Mouse (Mus musculus): ENCODE data around the gene Abraxas1.
A peak's percentile ranks its signal among the peaks of the same experiment; 100 is the strongest.

The Abraxas1 gene

DNA sequence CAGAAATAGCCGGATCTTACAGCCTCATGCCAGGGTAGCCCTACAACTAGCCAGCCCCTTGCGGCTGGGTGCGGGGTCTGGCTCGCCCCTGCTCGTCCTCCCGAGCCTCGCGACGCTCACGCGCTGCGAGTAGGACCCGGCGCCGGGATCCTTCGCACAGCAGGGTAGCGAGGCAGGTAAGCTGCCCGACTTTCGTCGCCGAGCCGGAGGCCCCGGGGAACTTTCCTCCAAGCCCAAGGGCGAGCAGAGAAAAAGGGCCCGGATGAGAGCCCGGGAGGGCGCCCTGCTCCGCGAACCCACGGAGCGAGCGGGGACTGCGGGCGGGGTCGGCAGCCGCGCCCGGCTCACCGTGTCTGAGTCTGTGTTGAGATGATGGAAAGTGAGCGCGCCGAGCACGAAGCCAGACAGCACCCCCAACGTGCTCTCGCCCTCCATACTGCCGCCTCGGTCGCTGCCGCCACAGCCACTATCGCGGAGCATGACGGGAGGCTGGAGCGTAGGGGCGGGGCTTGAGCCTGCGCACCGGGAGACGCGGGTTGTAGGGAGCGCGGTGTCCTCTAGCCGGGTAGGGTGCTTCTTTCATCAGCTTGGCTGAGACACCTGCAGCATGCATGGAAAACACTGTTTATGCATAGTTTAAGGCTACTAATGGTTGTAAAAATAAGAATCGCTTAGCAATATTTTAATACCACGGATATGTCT is at the start of gene Abraxas1:
TSS of gene Abraxas1 (minus strand) at position 483 of the 702 bp plus-strand sequence.
- peak; percentile 35; the same call in 1 of the 2 replicates for TF ChIP-seq GATA4 (IDR thresholded peaks at IDR 0.05; ENCODE audit: insufficient replicate concordance, low read length)

GRCm38 (mm10) chr5:100869197-100869895 is 48.6 kb upstream of the Abraxas1 start:
- no peak for TF ChIP-seq GATA4 (IDR thresholded peaks at IDR 0.05; ENCODE audit: insufficient replicate concordance, low read length)

GRCm38 (mm10) chr5:100866183-100866582 is 45.4 kb upstream of the Abraxas1 start:
- no peak for TF ChIP-seq GATA4 (IDR thresholded peaks at IDR 0.05; ENCODE audit: insufficient replicate concordance, low read length)

GRCm38 (mm10) chr5:100864438-100864837 is 43.7 kb upstream of the Abraxas1 start:
- no peak for TF ChIP-seq GATA4 (IDR thresholded peaks at IDR 0.05; ENCODE audit: insufficient replicate concordance, low read length)

DNA sequence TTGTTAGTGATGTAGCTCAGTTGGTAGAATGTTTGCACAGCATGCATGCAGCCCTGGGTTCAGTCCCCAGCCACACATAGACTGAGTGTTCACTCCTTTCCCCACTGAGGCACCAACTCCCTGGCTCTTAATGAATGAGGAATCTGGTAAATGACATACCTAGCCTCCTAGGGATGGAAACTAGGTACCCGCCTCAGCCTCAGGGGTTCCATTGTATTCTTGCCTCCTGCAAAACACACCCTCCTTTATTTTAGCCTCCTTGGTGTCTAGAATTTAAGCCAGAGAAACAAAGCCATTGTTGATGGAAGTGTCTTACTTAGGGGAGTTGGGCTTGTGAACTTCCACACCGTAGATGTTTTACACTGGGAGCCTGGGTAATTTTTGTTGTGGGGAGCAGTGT is 42.3 kb upstream of the Abraxas1 start:
- TF ChIP-seq GATA4 (IDR thresholded peaks at IDR 0.05; ENCODE audit: insufficient replicate concordance, low read length), result no peak

DNA sequence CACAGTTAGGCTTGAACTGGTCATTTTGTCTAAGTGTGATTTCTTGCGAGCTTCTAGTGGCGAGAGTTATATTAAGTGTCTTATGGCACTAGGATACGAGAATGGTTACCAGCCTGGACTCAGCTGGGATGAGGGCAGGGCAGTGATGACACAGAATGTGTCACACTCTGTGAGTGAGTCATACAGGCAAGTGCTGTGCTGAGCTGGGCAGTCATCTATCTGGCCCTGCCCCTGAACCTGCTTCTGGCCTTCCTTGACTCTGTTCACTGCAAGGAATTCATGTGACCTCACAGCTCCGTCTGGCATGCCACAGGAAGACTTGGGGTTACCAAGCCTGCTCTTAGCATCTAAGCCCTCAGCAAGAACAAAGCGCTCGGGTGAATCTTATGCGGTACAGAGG is 41.0 kb upstream of the Abraxas1 start:
- no peak for TF ChIP-seq GATA4 (IDR thresholded peaks at IDR 0.05; ENCODE audit: insufficient replicate concordance, low read length)

GRCm38 (mm10) chr5:100861140-100861539 is 40.4 kb upstream of the Abraxas1 start:
- TF ChIP-seq GATA4 (IDR thresholded peaks at IDR 0.05; ENCODE audit: insufficient replicate concordance, low read length), result peak; percentile 59; the same call in 1 of the 2 replicates

DNA sequence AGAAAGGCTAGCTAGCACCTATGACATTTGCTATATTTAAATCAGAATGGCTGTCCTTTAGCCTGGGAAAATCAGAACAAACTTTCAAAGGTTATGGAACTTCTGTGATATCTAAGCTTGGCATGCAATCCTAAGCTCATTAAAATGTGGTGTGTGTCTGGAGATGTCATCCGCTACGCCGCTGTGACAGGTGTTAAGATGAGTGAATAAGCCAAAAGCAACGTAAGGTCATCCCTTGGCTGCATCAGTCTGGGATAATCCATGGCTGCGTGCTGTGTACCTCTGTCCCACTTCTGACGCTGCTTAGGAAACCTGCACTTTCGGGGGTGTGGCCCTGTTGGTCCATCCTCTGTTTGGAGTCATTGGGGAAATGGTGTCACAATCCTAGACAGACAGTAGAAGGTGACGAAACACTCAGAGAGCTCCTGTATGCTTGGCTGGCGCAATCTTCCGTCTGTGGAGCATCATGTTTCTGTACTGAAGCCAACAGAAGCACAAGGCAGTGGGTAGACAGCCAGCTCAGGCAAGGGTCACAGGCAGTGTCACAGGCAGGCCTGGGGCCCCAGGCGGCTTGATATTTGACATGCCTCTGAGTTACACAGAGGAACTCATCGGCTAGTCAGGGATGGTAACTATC is 39.8 kb upstream of the Abraxas1 start:
- TF ChIP-seq GATA4 (IDR thresholded peaks at IDR 0.05; ENCODE audit: insufficient replicate concordance, low read length), result no peak

- no peak for TF ChIP-seq GATA4 (IDR thresholded peaks at IDR 0.05; ENCODE audit: insufficient replicate concordance, low read length)
Observed at GRCm38 (mm10) chr5:100856552-100856951, 35.8 kb upstream of the Abraxas1 start.

GRCm38 (mm10) chr5:100853963-100854362 is 33.2 kb upstream of the Abraxas1 start:
- no peak for TF ChIP-seq GATA4 (IDR thresholded peaks at IDR 0.05; ENCODE audit: insufficient replicate concordance, low read length)

GRCm38 (mm10) chr5:100847143-100847542 is 26.4 kb upstream of the Abraxas1 start:
- TF ChIP-seq GATA4 (IDR thresholded peaks at IDR 0.05; ENCODE audit: insufficient replicate concordance, low read length), result no peak

DNA sequence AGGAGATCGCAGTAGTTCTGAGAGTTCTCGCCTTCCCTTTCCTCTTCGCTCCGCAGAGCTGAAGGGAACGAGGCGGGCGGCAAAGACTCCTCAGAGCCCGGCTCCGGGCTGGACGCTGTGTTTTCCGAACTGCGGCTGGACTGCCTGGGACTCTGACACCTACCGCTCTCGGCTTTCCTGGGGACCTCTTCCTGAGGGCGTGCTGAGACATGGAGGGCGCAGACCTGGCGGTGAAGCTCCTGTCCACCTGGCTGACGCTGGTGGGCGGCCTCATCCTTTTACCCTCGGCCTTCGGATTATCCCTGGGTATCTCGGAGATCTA is 25.8 kb upstream of the Abraxas1 start:
- no peak for TF ChIP-seq GATA4 (IDR thresholded peaks at IDR 0.05; ENCODE audit: insufficient replicate concordance, low read length)

DNA sequence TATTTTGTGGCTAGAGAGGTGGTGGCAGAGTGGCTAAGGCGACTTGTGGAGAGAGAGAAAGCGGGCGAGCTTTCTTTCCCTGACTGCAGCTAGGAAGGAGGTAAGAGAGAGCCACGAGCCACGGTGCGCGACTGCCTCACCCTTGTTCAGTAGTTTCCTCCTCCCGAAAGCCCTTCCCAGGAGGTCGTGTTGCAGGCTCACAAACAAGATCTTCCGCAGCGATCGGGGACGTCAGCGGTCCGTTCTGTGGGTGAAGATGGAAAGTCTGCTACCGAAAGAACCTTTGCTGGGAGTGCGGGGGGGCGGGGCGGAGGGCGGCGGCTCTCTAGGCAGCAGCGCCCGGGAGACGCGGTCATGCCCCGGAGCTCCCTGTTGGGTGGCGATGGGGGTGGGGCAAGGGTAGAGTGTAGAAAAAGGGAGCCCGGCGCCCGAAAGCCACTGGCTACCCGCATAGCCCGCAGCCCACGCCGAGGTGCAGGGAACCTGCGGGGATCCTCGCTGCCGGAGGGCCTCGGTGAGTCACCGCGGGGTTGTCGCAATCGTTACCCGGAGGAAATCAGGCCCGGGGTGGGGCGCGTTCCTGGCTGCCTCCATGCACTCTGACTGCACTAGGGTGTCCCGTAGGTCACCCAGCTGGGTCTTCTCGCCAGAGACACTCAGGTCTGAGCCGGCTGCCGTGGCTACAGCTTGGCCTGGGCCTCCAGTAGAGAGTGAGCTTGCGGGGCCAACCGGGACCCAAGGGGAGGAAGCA is 25.3 kb upstream of the Abraxas1 start:
- no peak for TF ChIP-seq GATA4 (IDR thresholded peaks at IDR 0.05; ENCODE audit: insufficient replicate concordance, low read length)

DNA sequence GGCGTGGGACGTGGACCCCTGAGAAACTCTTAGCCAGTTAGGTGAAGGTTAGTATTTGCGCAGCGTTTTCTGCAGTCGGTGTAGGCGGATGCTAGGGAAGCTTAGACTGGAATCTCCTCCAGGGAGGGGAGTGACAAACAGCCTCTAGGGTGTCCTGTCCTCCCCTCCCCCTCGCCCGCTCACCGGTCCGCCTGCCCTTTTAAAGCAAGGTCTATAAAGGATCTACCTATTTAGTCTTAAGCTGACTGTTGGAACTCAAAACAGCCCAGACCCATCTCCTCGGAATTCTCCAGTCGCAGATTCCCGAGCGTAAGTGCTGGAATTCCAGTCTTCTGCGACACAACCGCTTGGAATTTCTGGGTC is 24.7 kb upstream of the Abraxas1 start, which contains the start of gene Gpat3:
TSS of gene Gpat3 (plus strand) at position 229 of the 363 bp plus-strand sequence.
- TF ChIP-seq GATA4 (IDR thresholded peaks at IDR 0.05; ENCODE audit: insufficient replicate concordance, low read length), result no peak

- TF ChIP-seq GATA4 (IDR thresholded peaks at IDR 0.05; ENCODE audit: insufficient replicate concordance, low read length), result no peak
Observed at GRCm38 (mm10) chr5:100844485-100844884, 23.7 kb upstream of the Abraxas1 start.

All from liver, adult (tissue).